Comparison of ENCODE assay signal across 17 mouse cellular contexts in genomic region chr1:132718225-132718624, GRCm38 (mm10). TPM values are rescaled to one million over a fixed set of nuclear protein-coding genes. Genes with fewer than 3 reads are reported as not detected.
A peak's percentile ranks its signal among the peaks of the same experiment; 100 is the strongest.
DNase-seq lines count a peak whose midpoint lies in the region; ATAC-seq and TF ChIP-seq lines count a peak whose summit lies in the region.
"Had no signal": no experiment of that assay in that cellular context is flagged by ENCODE, and none has a peak within 500 bp of the region (broad histone marks: within the 10 kb centered on the region; RNA-seq: fewer than 3 reads in every experiment).

No protein-coding gene starts in this region.

- no peaks in the 10 kb centered on the region for H3K27me3 ChIP-seq in forebrain, embryonic 13.5 days
- H3K27me3 ChIP-seq in forebrain, embryonic 10.5 days (ENCODE audit: poor library complexity, severe bottlenecking) = no peaks in the 10 kb centered on the region
- no peaks in the 10 kb centered on the region for H3K27me3 ChIP-seq in forebrain, embryonic 14.5 days (replicated peaks; ENCODE audit: control insufficient read depth, insufficient read depth, low read length)
- H3K27me3 ChIP-seq in hindbrain, embryonic 16.5 days (replicated peaks; ENCODE audit: control insufficient read depth, insufficient read depth, low read length) = no peaks in the 10 kb centered on the region
- no peaks in the 10 kb centered on the region for H3K27me3 ChIP-seq in midbrain, postnatal 0 days (ENCODE audit: insufficient read depth, low read length)
- H3K27me3 ChIP-seq in heart, embryonic 10.5 days (ENCODE audit: insufficient read depth, poor library complexity, severe bottlenecking) = peaks cover 24% of the 10 kb centered on the region
- no peaks in the 10 kb centered on the region for H3K27me3 ChIP-seq in lung, postnatal 0 days (replicated peaks; ENCODE audit: insufficient read depth, low read length)

- peak overlapping the region; percentile 48; the same call in 1 of the 2 replicates for H3K27ac ChIP-seq in forebrain, embryonic 13.5 days
- H3K27ac ChIP-seq in forebrain, embryonic 10.5 days = no peak overlapping the region
- H3K27ac ChIP-seq in forebrain, embryonic 14.5 days (ENCODE audit: low read depth, low read length) = no peak overlapping the region
- H3K27ac ChIP-seq in hindbrain, embryonic 16.5 days (ENCODE audit: low read depth, low read length) = no peak overlapping the region
- H3K27ac ChIP-seq in midbrain, postnatal 0 days (ENCODE audit: low read depth, low read length) = peak overlapping the region; percentile 67
- no peak overlapping the region for H3K27ac ChIP-seq in heart, embryonic 10.5 days
- no peak overlapping the region for H3K27ac ChIP-seq in lung, postnatal 0 days (ENCODE audit: low read length)
- H3K27ac ChIP-seq: heart, adult 2 months had no signal

- H3K4me2 ChIP-seq in forebrain, embryonic 13.5 days = no peak overlapping the region
- H3K4me2 ChIP-seq in forebrain, embryonic 14.5 days (ENCODE audit: low read length) = no peak overlapping the region
- H3K4me2 ChIP-seq in hindbrain, embryonic 16.5 days (ENCODE audit: low read length) = no peak overlapping the region
- 0 out of 2 replicates have a peak overlapping the region, but pooled peaks have one; percentile 1 for H3K4me2 ChIP-seq in midbrain, postnatal 0 days (ENCODE audit: low read depth, low read length, poor library complexity, severe bottlenecking)
- H3K4me2 ChIP-seq in lung, postnatal 0 days (replicated peaks; ENCODE audit: low read depth, low read length) = no peak overlapping the region

- peak; percentile 63; the same call in 1 of the 2 replicates for ATAC-seq in forebrain, embryonic 13.5 days
- ATAC-seq in forebrain, embryonic 14.5 days = peak; percentile 64
- peak; percentile 62 for ATAC-seq in hindbrain, embryonic 16.5 days
- peak; percentile 48 for ATAC-seq in midbrain, postnatal 0 days (ENCODE audit: low FRiP score)
- ATAC-seq in lung, postnatal 0 days = no peak
- ATAC-seq: Patski had no signal

- peaks cover 36% of the 10 kb centered on the region for H3K4me1 ChIP-seq in forebrain, embryonic 13.5 days
- peaks cover 27% of the 10 kb centered on the region for H3K4me1 ChIP-seq in forebrain, embryonic 10.5 days
- H3K4me1 ChIP-seq in forebrain, embryonic 14.5 days (ENCODE audit: control insufficient read depth, insufficient read depth, low read length) = no peaks in the 10 kb centered on the region; the same call in 1 of the 2 replicates
- peaks cover 34% of the 10 kb centered on the region for H3K4me1 ChIP-seq in hindbrain, embryonic 16.5 days (ENCODE audit: control insufficient read depth, insufficient read depth, low read depth, low read length)
- peaks cover 28% of the 10 kb centered on the region for H3K4me1 ChIP-seq in midbrain, postnatal 0 days (ENCODE audit: insufficient read depth, low read length)
- H3K4me1 ChIP-seq in heart, embryonic 10.5 days = no peaks in the 10 kb centered on the region
- no peaks in the 10 kb centered on the region for H3K4me1 ChIP-seq in lung, postnatal 0 days (ENCODE audit: insufficient read depth, low read depth, low read length)

- WGBS in forebrain, embryonic 13.5 days = 45% methylated on average over 5 of the region's 5 CpGs
- WGBS in forebrain, embryonic 10.5 days = 75% methylated on average over 5 of the region's 5 CpGs
- WGBS in forebrain, embryonic 14.5 days = 54% methylated on average over 5 of the region's 5 CpGs
- WGBS in hindbrain, embryonic 16.5 days = 21% methylated on average over 5 of the region's 5 CpGs
- WGBS in midbrain, postnatal 0 days = 16% methylated on average over 5 of the region's 5 CpGs
- WGBS in heart, embryonic 10.5 days = 82% methylated on average over 5 of the region's 5 CpGs
- 79% methylated on average over 5 of the region's 5 CpGs for WGBS in lung, postnatal 0 days

- no peak overlapping the region for H3K9ac ChIP-seq in forebrain, embryonic 13.5 days
- H3K9ac ChIP-seq in forebrain, embryonic 14.5 days (ENCODE audit: low read length) = no peak overlapping the region
- H3K9ac ChIP-seq in hindbrain, embryonic 16.5 days (ENCODE audit: low read depth, low read length) = no peak overlapping the region
- no peak overlapping the region for H3K9ac ChIP-seq in midbrain, postnatal 0 days (replicated peaks; ENCODE audit: low read length, poor library complexity, severe bottlenecking)
- H3K9ac ChIP-seq in lung, postnatal 0 days (replicated peaks; ENCODE audit: low read depth) = no peak overlapping the region

- TF ChIP-seq CTCF in midbrain, postnatal 0 days (IDR thresholded peaks at IDR 0.05) = no peak
- TF ChIP-seq CTCF in lung, postnatal 0 days (IDR thresholded peaks at IDR 0.05) = no peak

- no peaks in the 10 kb centered on the region for H3K9me3 ChIP-seq in forebrain, embryonic 13.5 days (replicated peaks)
- H3K9me3 ChIP-seq in forebrain, embryonic 10.5 days = no peaks in the 10 kb centered on the region
- no peaks in the 10 kb centered on the region for H3K9me3 ChIP-seq in forebrain, embryonic 14.5 days (replicated peaks; ENCODE audit: control insufficient read depth, low read length)
- no peaks in the 10 kb centered on the region for H3K9me3 ChIP-seq in hindbrain, embryonic 16.5 days (ENCODE audit: control insufficient read depth, low read length)
- H3K9me3 ChIP-seq in midbrain, postnatal 0 days (ENCODE audit: low read length) = no peaks in the 10 kb centered on the region
- no peaks in the 10 kb centered on the region for H3K9me3 ChIP-seq in heart, embryonic 10.5 days
- H3K9me3 ChIP-seq in lung, postnatal 0 days (ENCODE audit: low read length) = no peaks in the 10 kb centered on the region

- no peak for TF ChIP-seq EP300 in lung, postnatal 0 days (IDR thresholded peaks at IDR 0.05)

- DNase-seq in forebrain, embryonic 10.5 days (ENCODE audit: extremely low spot score, low spot score) = no peak
- peak; percentile 67 for DNase-seq in forebrain, embryonic 14.5 days (ENCODE audit: low spot score)
- peak; percentile 65 for DNase-seq in midbrain, postnatal 0 days (ENCODE audit: low spot score)
- no peak for DNase-seq in heart, embryonic 10.5 days (ENCODE audit: low spot score)
- DNase-seq in lung, postnatal 0 days (ENCODE audit: low spot score) = no peak
- DNase-seq in heart, adult 18-20 months = no peak
- DNase-seq: cerebellum, adult 18-20 months; heart, adult 2 months; heart, postnatal 10 days; kidney, adult 11 months; lung, adult 2 months; right cerebral cortex, postnatal 14 days; thymus, postnatal 25 days had no signal

- H3K36me3 ChIP-seq in forebrain, embryonic 13.5 days (ENCODE audit: poor library complexity, severe bottlenecking) = no peaks in the 10 kb centered on the region
- no peaks in the 10 kb centered on the region; the same call in 1 of the 2 replicates for H3K36me3 ChIP-seq in forebrain, embryonic 10.5 days (replicated peaks)
- no peaks in the 10 kb centered on the region for H3K36me3 ChIP-seq in forebrain, embryonic 14.5 days (ENCODE audit: control insufficient read depth, insufficient read depth, low read length)
- H3K36me3 ChIP-seq in hindbrain, embryonic 16.5 days (ENCODE audit: control insufficient read depth, insufficient read depth, low read length) = no peaks in the 10 kb centered on the region
- H3K36me3 ChIP-seq in midbrain, postnatal 0 days (ENCODE audit: insufficient read depth, low read length) = no peaks in the 10 kb centered on the region
- no peaks in the 10 kb centered on the region for H3K36me3 ChIP-seq in heart, embryonic 10.5 days
- H3K36me3 ChIP-seq in lung, postnatal 0 days (ENCODE audit: insufficient read depth, low read length) = no peaks in the 10 kb centered on the region

- no peak overlapping the region for H3K4me3 ChIP-seq in forebrain, embryonic 13.5 days
- H3K4me3 ChIP-seq in forebrain, embryonic 10.5 days = no peak overlapping the region
- H3K4me3 ChIP-seq in forebrain, embryonic 14.5 days (ENCODE audit: low read depth, low read length) = no peak overlapping the region
- H3K4me3 ChIP-seq in hindbrain, embryonic 16.5 days (ENCODE audit: low read length) = no peak overlapping the region
- no peak overlapping the region for H3K4me3 ChIP-seq in midbrain, postnatal 0 days (ENCODE audit: low read depth, low read length)
- H3K4me3 ChIP-seq in heart, embryonic 10.5 days = no peak overlapping the region
- H3K4me3 ChIP-seq in lung, postnatal 0 days (ENCODE audit: low read depth, low read length) = no peak overlapping the region
- H3K4me3 ChIP-seq: heart, adult 2 months had no signal

RNA-seq across cellular contexts. Expression of gene Nfasc, which starts 23.4 kb away (rescaled TPM):
- 35.3 and 35.8 TPM in 2 replicates for polyA plus RNA-seq in forebrain, embryonic 13.5 days (2015; fragmentation: Nextera tagmentation; extraction: Ambion mirVana)
- 7.0 and 9.6 TPM in 2 replicates for polyA plus RNA-seq in forebrain, embryonic 10.5 days (2016; fragmentation: Nextera tagmentation; extraction: Ambion mirVana)
- 26.9 and 40.3 TPM in 2 replicates for polyA plus RNA-seq in forebrain, embryonic 14.5 days (2014; fragmentation: Nextera tagmentation; extraction: Ambion mirVana)
- 36.1 and 40.0 TPM in 2 replicates for polyA plus RNA-seq in hindbrain, embryonic 16.5 days (2015; fragmentation: Nextera tagmentation; extraction: Ambion mirVana)
- 59.2 and 66.7 TPM in 2 replicates for total RNA-seq in midbrain, postnatal 0 days (2014; rRNA removed)
- polyA plus RNA-seq in midbrain, postnatal 0 days (2015; fragmentation: Nextera tagmentation; extraction: Ambion mirVana) = 28.6 and 32.7 TPM in 2 replicates
- polyA plus RNA-seq in heart, embryonic 10.5 days (2016; fragmentation: Nextera tagmentation; extraction: Ambion mirVana) = 0.22 and 0.84 TPM in 2 replicates
- polyA plus RNA-seq in lung, postnatal 0 days (2015; fragmentation: Nextera tagmentation; extraction: Ambion mirVana) = 0.06 and 0.07 TPM in 2 replicates
- under 1 TPM; 0.35 to 0.39 TPM for total RNA-seq in heart, adult 18-20 months (2021)
- total RNA-seq: megakaryocyte progenitor cell, adult 5-6 weeks had no signal
- polyA plus RNA-seq: Patski had no signal

Comparison
In these comparisons a context has a peak if more than half of its experiments do, and no peak if none do; other contexts are left out.
1. H3K27ac ChIP-seq: peak in forebrain, embryonic 13.5 days (single experiment) and midbrain, postnatal 0 days (single experiment); none in forebrain, embryonic 10.5 days (single experiment), forebrain, embryonic 14.5 days (single experiment), hindbrain, embryonic 16.5 days (single experiment), heart, embryonic 10.5 days (single experiment) and lung, postnatal 0 days (single experiment).
2. DNase-seq: peak in forebrain, embryonic 14.5 days (single experiment) and midbrain, postnatal 0 days (single experiment); none in forebrain, embryonic 10.5 days (single experiment), heart, embryonic 10.5 days (single experiment), lung, postnatal 0 days (single experiment) and heart, adult 18-20 months (0 of 2).